Comparison of ENCODE assay signal across 8 mouse cellular contexts in the genomic region with DNA sequence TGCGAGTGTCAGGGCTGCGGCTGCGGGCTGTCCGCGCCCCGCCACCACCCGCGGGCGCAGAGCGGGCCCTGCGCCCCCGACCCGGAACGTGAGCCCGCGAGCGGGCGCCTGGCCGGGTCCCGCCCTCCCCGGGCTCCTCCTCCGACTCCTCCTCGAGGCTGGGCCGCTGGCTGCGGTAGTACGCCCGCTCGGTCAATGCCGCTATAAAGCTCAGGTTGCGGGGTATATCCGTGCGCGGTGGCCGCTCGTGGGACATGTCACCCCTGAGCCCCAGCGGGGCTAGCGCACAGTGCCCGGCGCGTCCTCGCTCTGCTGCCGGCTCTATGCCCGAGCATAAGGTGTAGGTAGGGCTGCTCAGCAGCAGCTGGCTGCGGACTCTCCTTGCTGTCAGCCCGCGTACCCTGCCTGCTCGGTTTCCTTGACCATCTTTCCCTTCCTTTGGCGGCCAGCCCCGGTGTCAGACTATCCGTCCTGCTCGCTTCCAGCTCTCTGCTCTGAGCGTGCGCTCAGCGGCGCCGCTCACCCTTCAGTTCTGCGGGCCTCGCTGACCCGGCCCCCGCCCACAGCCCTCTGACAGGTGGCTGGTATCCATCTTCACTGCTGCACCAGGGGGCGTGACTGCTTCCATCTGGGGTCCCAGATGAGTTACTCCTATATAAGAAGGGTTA. TPM values are rescaled to one million over a fixed set of nuclear protein-coding genes. Genes with fewer than 3 reads are reported as not detected.
DNase-seq lines count a peak whose midpoint lies in the region; ATAC-seq and TF ChIP-seq lines count a peak whose summit lies in the region.

TSS of gene Ppp1r3e (minus strand) at position 503 of the 668 bp plus-strand sequence.

- intact Hi-C loops in heart, postnatal 14 days (cut with DNase I): no loop called here

- no peaks in the 10 kb centered on the region for H3K36me3 ChIP-seq in forebrain, embryonic 15.5 days
- no peaks in the 10 kb centered on the region for H3K36me3 ChIP-seq in lung, embryonic 15.5 days

- 0% methylated on average over 57 of the region's 61 CpGs for WGBS in forebrain, embryonic 15.5 days
- WGBS in lung, embryonic 15.5 days: 0% methylated on average over 51 of the region's 61 CpGs
- WGBS in olfactory bulb, adult 2 months: under 1% methylated on average over 61 of the region's 61 CpGs

- no peak; the same call in 1 of the 2 replicates for TF ChIP-seq POLR2A in olfactory bulb, adult 2 months (IDR thresholded peaks at IDR 0.05; ENCODE audit: insufficient read depth, low read depth, low read length)

- peak within 1 kb of the TSS; percentile 84 for H3K4me2 ChIP-seq in forebrain, embryonic 15.5 days (replicated peaks)
- peak within 1 kb of the TSS; percentile 100 for H3K4me2 ChIP-seq in lung, embryonic 15.5 days

- peak; percentile 84 for ATAC-seq in forebrain, embryonic 15.5 days (replicated peaks)
- ATAC-seq in lung, embryonic 15.5 days (ENCODE audit: borderline replicate concordance, extremely low read depth, low FRiP score, low TSS enrichment): peak; percentile 75

- H3K9ac ChIP-seq in forebrain, embryonic 15.5 days (replicated peaks): peak within 1 kb of the TSS; percentile 88
- H3K9ac ChIP-seq in lung, embryonic 15.5 days: peak within 1 kb of the TSS; percentile 46

- peak within 1 kb of the TSS; percentile 93 for H3K27ac ChIP-seq in forebrain, embryonic 15.5 days (replicated peaks)
- peak within 1 kb of the TSS; percentile 77 for H3K27ac ChIP-seq in lung, embryonic 15.5 days
- peak within 1 kb of the TSS; percentile 88 for H3K27ac ChIP-seq in olfactory bulb, adult 2 months (ENCODE audit: insufficient read depth, low read depth, low read length)

- peak within 1 kb of the TSS; percentile 80 for H3K4me3 ChIP-seq in forebrain, embryonic 15.5 days
- peak within 1 kb of the TSS; percentile 52 for H3K4me3 ChIP-seq in lung, embryonic 15.5 days
- H3K4me3 ChIP-seq in olfactory bulb, adult 2 months (ENCODE audit: insufficient read depth, low read depth, low read length): peak within 1 kb of the TSS; percentile 81

- TF ChIP-seq CTCF in olfactory bulb, adult 2 months (IDR thresholded peaks at IDR 0.05; ENCODE audit: insufficient read depth, low read depth, low read length): no peak

- peaks cover 17% of the 10 kb centered on the region for H3K4me1 ChIP-seq in forebrain, embryonic 15.5 days
- H3K4me1 ChIP-seq in lung, embryonic 15.5 days: peaks cover 16% of the 10 kb centered on the region
- peaks cover 3% of the 10 kb centered on the region; the same call in 1 of the 2 replicates for H3K4me1 ChIP-seq in olfactory bulb, adult 2 months (ENCODE audit: control insufficient read depth, insufficient read depth, low read length)

- peak; percentile 38 for DNase-seq in ES-CJ7 (ENCODE audit: low read depth, low spot score)
- DNase-seq in cerebellum, adult 11-12 months: peak; percentile 82
- peak; percentile 70 to 73 for DNase-seq in heart, postnatal 14 days
- peak; percentile 52 to 74 for DNase-seq in layer of hippocampus, adult 18-20 months (ENCODE audit: low spot score in 2 of 2)
- peak; percentile 67 for DNase-seq in thymus, postnatal 14 days

- H3K27me3 ChIP-seq in forebrain, embryonic 15.5 days: no peaks in the 10 kb centered on the region
- peaks cover 7% of the 10 kb centered on the region; the same call in 1 of the 2 replicates for H3K27me3 ChIP-seq in lung, embryonic 15.5 days

- no peaks in the 10 kb centered on the region for H3K9me3 ChIP-seq in forebrain, embryonic 15.5 days
- H3K9me3 ChIP-seq in lung, embryonic 15.5 days: no peaks in the 10 kb centered on the region

RNA-seq across cellular contexts. Expression of gene Ppp1r3e, which starts in this region (rescaled TPM):
- 1.7 and 2.3 TPM in 2 replicates for polyA plus RNA-seq in forebrain, embryonic 15.5 days (2015; fragmentation: Nextera tagmentation; extraction: Ambion mirVana)
- total RNA-seq in heart, postnatal 14 days (2021): 1 to 10 TPM; 2.8 to 5.2 TPM
- total RNA-seq in layer of hippocampus, adult 18-20 months (2021): 10 to 100 TPM; 19.3 to 19.7 TPM
- polyA plus RNA-seq in lung, embryonic 15.5 days (2015; fragmentation: Nextera tagmentation; extraction: Ambion mirVana): 1.1 and 1.6 TPM in 2 replicates
- polyA plus RNA-seq in olfactory bulb, adult 2 months (2012; ENCODE audit: insufficient read depth, insufficient read length, low replicate concordance, missing spikeins): not detected in 2 replicates

Comparison
In these comparisons a context has a peak if more than half of its experiments do, and no peak if none do; other contexts are left out.
1. Peak in every context shown above with its lines: DNase-seq, ATAC-seq, H3K4me3 ChIP-seq and H3K27ac ChIP-seq.